Mouse (Mus musculus): Measurements from ENCODE around the gene Srsf3.
"Not testable (repeated sequence)": the region's sequence is repeated elsewhere in the genome, so short reads cannot be mapped to it uniquely, and the experiment has no call there.

Gene Srsf3

GRCm38 (mm10) chr17:29019391-29019790 lies 13.0 kb upstream of the Srsf3 start:
- no peak for DNase-seq (ENCODE audit: low read depth)

DNA sequence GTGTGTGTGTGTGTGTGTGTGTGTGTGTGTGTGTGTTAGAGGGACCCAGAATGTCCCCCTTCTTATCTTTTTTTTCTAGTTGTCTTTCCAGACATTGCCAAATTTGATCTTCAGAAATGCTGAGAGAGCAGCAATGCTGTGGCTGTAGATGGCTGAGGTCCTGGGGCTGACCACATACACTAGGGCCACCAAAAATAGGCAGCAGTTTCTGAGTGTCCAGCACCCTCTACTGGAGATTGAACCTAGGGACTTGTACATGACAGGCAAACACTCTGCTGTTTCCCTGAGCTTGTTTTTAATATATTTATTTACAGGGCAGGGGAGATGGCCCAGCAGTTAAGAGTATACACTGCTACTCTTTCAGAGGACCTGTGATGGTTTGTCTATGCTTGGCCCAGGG lies 12.0 kb upstream of the Srsf3 start:
- DNase-seq (ENCODE audit: low read depth), result no peak

- DNase-seq (ENCODE audit: low read depth), result no peak
These were observed 10.1 kb upstream of the Srsf3 start for GRCm38 (mm10) chr17:29022230-29022819.

DNA sequence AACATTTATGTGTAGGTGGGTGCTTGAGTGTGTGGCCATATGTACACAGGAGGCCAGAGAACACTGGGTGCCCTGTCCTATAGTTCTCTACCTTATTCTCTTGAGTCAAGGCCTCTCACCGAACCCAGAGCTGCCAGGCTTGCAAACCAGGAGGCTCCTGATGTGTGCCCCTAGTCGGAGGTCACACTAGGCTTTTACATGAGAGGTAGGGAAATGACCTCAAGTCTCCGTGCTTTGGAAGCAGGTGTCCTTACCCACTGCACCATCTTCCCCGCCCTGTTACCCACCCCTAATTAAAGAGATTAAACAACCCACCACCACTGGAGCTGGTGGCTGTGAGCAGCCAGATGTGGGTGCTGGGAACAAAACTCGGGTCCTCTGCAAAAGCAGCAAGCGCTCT lies 9.1 kb upstream of the Srsf3 start:
- DNase-seq (ENCODE audit: low read depth), result no peak

DNA sequence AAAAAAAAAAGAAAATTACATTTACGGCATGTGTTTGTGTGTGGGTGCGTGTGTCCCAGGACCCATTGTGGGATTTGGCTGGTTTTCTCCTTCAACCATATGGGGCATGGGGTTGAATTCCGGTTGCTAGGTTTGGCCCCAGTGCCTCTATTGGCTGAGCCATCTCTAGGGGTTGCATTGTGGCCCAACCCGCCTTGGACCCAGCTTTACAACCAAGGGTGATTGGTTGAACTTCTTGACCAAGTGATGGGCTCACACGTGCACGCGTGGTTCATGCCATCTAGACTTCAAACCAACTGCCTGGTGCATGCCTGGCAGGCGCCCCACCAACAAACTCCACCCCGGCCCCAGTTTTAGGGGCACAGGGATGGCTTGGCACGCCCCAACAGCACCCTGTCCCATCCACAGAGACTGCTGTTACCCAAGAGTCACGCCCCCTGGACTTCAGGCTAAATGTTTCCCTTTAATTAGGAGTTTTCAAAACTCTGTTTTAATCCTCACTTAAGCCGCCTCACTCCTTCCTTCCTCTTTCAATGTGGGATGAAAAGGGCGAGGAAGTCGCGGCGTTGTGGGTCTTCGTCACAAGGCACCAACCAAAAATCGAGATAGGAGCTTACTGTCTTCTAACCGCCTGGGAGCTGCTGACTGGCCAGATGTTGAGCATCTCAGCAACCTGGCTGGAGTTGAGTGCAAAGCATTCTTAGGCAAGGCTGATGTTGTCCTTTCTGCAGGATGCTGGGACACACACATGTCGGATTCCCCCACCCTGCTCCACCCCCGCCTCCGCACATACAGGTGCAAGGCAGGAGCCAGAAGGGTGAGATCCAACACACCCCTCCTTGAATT lies 8.2 kb upstream of the Srsf3 start:
- no peak for DNase-seq (ENCODE audit: low read depth)

- DNase-seq (ENCODE audit: low read depth), result no peak
These were observed 7.4 kb upstream of the Srsf3 start for GRCm38 (mm10) chr17:29024896-29025565.

- DNase-seq (ENCODE audit: low read depth), result no peak
These were observed 5.6 kb upstream of the Srsf3 start for GRCm38 (mm10) chr17:29026652-29027356.

DNA sequence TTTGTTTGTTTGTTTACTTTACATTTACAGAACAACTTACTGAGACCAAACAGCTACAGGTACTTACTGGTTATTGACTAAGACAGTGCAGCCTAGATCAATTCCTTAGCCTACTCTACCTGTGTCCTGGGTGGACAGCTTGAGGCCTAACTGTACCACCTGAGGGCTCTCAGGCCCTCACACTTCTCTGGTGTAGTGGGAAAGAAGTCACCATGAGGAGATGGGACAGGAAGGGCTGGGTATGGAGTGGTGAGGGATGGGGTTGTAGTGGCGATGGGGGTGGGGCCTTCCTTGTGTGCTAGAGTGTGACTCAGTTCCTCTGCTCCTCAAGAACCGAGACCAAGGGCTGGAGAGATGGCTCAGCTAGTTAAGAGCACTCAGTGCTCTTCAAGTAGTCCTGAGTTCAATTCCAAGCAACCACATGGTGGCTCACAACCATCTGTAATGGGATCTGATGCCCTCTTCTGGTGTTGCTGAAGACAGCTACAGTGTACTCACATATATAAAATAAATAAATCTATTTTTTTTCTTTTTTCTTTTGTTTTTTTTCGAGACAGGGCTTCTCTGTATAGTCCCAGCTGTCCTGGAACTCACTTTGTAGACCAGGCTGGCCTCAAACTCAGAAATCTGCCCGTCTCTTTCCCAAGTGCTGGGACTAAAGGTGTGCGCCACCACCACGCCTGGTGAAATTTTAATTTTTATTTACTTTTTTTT lies 1.9 kb upstream of the Srsf3 start:
- no peak for DNase-seq (ENCODE audit: low read depth)

DNA sequence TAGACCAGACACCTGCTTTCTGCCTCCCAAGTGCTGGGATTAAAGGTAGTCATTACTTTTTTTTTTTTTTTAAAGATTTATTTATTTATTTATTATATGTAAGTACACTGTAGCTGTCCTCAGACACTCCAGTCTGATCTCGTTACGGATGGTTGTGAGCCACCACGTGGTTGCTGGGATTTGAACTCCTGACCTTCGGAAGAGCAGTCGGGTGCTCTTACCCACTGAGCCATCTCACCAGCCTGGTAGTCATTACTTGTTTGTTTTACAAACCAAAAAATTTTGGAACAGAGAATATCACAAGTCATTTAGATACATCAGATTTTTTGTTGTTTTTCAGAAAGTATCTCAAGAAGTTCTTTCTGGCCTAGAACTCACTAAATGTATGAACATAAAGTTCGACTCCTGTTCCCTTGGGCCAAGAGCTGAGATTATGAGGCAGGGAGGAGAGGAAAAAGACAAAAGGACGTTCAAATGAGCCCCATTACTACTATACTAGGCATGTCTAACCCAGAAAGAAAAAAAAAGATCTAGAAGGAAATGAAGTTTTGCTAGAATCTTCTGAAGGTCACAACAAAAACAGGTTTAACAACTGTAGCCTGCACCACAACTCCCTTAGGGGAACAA lies 1.2 kb upstream of the Srsf3 start:
- not testable (repeated sequence) for DNase-seq (ENCODE audit: low read depth)

DNA sequence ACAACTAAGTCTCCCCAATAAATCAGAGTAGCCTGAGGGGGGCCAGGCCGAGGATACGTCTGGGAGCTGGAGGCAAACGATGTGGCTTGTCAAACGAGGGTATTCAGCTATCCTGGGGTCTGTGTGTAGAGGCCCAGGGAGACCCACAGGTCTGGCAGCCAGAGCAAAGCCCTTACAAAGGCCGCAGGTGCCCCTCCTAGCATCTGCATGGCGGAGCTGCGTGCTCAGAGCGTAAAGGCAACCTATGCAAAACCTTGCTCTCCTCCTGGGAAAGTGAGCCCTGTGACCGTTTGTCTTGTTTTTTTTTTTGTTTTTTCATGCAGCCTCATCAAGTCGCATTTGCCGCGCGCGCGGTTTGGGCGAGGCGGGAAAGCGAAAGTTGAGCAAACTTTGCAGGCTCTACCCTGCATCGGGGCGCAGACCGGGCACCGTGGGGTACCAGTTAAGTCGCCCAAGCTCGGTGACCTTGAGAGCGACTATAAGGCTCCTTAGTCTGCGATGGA lies 606 bp upstream of the Srsf3 start:
- DNase-seq (ENCODE audit: low read depth), result no peak

GRCm38 (mm10) chr17:29033569-29034061 lies 1.2 kb downstream of the Srsf3 start:
- no peak for DNase-seq (ENCODE audit: low read depth)

DNA sequence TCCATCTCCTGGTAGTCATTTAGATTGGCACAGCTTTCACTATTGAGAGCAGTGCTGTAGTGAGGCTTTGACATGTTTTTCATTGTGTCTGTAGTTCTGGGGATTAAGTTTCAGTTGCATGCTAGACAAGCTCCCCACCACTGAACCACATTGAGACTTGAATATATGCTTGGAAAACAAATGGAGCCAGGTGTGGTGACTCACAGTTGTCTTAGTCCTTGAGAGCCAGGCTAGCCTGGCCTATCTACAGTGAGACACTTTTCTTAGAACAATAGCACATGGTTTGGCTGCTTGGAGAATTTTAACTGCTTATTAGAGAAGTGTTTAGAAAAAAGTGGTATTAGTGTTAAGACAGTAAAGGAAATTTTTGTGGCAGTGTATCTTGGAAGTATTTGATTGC lies 1.8 kb downstream of the Srsf3 start:
- no peak for DNase-seq (ENCODE audit: low read depth)

GRCm38 (mm10) chr17:29035506-29035905 lies 3.1 kb downstream of the Srsf3 start:
- DNase-seq (ENCODE audit: low read depth), result no peak

- no peak for DNase-seq (ENCODE audit: low read depth)
These were observed 6.9 kb downstream of the Srsf3 start for GRCm38 (mm10) chr17:29039351-29039750.

GRCm38 (mm10) chr17:29041632-29042031 lies 9.2 kb downstream of the Srsf3 start:
- DNase-seq (ENCODE audit: low read depth), result not testable (repeated sequence)

GRCm38 (mm10) chr17:29042569-29042968 lies 10.1 kb downstream of the Srsf3 start:
- DNase-seq (ENCODE audit: low read depth), result no peak

DNA sequence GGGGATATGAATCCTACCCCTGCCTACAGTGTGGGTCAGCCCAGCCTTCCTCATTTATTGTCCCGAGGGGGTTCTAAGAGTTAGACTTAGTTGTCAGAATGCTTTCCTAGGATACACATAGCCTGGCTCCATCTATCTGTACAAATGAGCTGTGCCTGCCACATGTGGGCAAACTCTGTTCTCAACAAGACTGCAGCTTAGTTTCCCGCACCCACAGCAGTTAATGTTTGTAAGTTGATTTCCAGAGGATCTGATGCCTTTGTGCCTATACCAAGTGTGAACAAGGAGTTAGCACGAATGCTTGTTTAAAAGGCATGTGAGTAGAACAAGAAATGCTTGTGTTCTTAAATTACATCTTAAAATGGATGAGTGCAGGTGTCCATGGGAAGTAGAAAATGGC lies 11.2 kb downstream of the Srsf3 start:
- DNase-seq (ENCODE audit: low read depth), result no peak

DNA sequence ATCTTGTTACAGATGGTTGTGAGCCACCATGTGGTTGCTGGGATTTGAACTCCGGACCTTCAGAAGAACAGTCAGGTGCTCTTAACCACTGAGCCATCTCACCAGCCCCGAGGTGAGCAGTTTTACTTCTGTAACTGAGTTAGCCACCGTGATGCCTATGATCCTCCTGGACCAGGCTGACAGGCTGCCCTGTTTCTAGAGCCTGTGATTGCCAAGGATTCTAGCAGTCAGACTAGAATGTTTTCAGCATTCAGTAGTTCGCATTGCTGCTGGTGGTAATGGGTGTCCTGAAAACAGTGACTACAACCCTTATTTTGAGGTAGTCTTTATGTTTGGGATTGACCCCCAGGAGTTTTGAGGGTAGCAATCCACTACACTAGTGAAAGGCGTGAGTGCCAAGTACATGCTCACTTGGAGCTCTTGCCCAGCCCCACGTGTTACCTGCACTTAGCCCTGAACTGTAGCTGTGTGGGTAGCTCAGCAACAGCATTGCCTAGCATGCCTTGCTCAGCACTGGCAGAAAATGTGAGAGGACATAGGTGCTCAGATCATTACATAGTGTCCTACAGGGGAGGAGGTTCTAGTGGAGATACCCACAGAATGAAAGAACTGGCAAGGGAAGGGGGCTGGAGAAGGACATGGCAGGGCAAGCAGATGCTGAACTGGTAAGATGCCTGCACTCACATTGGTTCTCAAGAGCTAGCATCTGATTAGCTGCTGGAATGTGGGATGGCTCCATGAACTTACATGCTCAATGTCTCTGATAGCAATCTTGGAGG lies 11.9 kb downstream of the Srsf3 start:
- DNase-seq (ENCODE audit: low read depth), result no peak

- no peak for DNase-seq (ENCODE audit: low read depth)
These were observed 12.5 kb downstream of the Srsf3 start for GRCm38 (mm10) chr17:29044925-29045319.
